In genomic region chr8:119440250-119440951, GRCm38 (mm10) we compare ENCODE assay signal across 8 mouse cellular contexts. TPM values are rescaled to one million over a fixed set of nuclear protein-coding genes. Genes with fewer than 3 reads are reported as not detected.
A peak's percentile ranks its signal among the peaks of the same experiment; 100 is the strongest.
DNase-seq lines count a peak whose midpoint lies in the region; ATAC-seq and TF ChIP-seq lines count a peak whose summit lies in the region.

No protein-coding gene starts in this region.

- peak overlapping the region; percentile 63 for H3K4me2 ChIP-seq in intestine, postnatal 0 days (replicated peaks; ENCODE audit: low read depth)

- peaks cover 12% of the 10 kb centered on the region for H3K79me2 ChIP-seq in liver, adult 2 months (ENCODE audit: control insufficient read depth, insufficient read depth, low read length)

- peak; percentile 78 for TF ChIP-seq CTCF in intestine, postnatal 0 days (IDR thresholded peaks at IDR 0.05; ENCODE audit: low read depth)
- TF ChIP-seq CTCF in liver, adult 2 months (IDR thresholded peaks at IDR 0.05; ENCODE audit: low read depth, low read length): peak; percentile 76

- peak overlapping the region; percentile 11; the same call in 1 of the 2 replicates for H3K9ac ChIP-seq in intestine, postnatal 0 days (ENCODE audit: low read depth, low read length)
- peak overlapping the region; percentile 55 for H3K9ac ChIP-seq in liver, adult 2 months (ENCODE audit: low read depth, low read length)

- no peaks in the 10 kb centered on the region for H3K27me3 ChIP-seq in intestine, postnatal 0 days (replicated peaks; ENCODE audit: control insufficient read depth, insufficient read depth, low read length)
- H3K27me3 ChIP-seq in liver, adult 2 months (ENCODE audit: control insufficient read depth, insufficient read depth, low read length): no peaks in the 10 kb centered on the region

- peak; percentile 67 to 69 for DNase-seq in B cell, adult 2 months
- peak; percentile 65 for DNase-seq in WW6 (ENCODE audit: low read depth, low spot score)
- DNase-seq in embryo, embryonic 11.5 days (ENCODE audit: low read depth, low spot score): peak; percentile 74
- DNase-seq in heart, adult 11 months: peak; percentile 98
- peak; percentile 95 for DNase-seq in liver, adult 2 months (ENCODE audit: extremely low read depth, low read depth, low spot score)
- DNase-seq in natural killer cell, adult 2 months (ENCODE audit: low spot score in 2 of 2): peak; percentile 32 to 53
- DNase-seq in testis, postnatal 14 days (ENCODE audit: low spot score): peak; percentile 62

- peak overlapping the region; percentile 86 for H3K27ac ChIP-seq in intestine, postnatal 0 days (ENCODE audit: low read depth, low read length)
- H3K27ac ChIP-seq in liver, adult 2 months (replicated peaks; ENCODE audit: insufficient read depth, low read depth, low read length): peak overlapping the region; percentile 80

- H3K4me3 ChIP-seq in intestine, postnatal 0 days (ENCODE audit: low read depth, low read length): no peak overlapping the region
- peak overlapping the region; percentile 36 for H3K4me3 ChIP-seq in liver, adult 2 months (ENCODE audit: insufficient read depth, low read depth, low read length)

- no peaks in the 10 kb centered on the region for H3K9me3 ChIP-seq in intestine, postnatal 0 days (ENCODE audit: control insufficient read depth)

- 0 out of 2 replicates have a peak, but pooled peaks have one; percentile 18 for TF ChIP-seq POLR2A in liver, adult 2 months (IDR thresholded peaks at IDR 0.05; ENCODE audit: extremely low read depth, insufficient read depth, low read length)

- H3K36me3 ChIP-seq in intestine, postnatal 0 days (ENCODE audit: control insufficient read depth, insufficient read depth): peaks cover 32% of the 10 kb centered on the region
- H3K36me3 ChIP-seq in liver, adult 2 months (ENCODE audit: control insufficient read depth, insufficient read depth, low read length): peaks cover 47% of the 10 kb centered on the region

- 17% methylated on average over 16 of the region's 16 CpGs for WGBS in intestine, postnatal 0 days
- 6% methylated on average over 16 of the region's 16 CpGs for WGBS in liver, adult 2 months

- ATAC-seq in intestine, postnatal 0 days: peak; percentile 67

- peaks cover 25% of the 10 kb centered on the region for H3K4me1 ChIP-seq in intestine, postnatal 0 days (replicated peaks; ENCODE audit: control insufficient read depth, insufficient read depth, low read length)
- peaks cover 20% of the 10 kb centered on the region for H3K4me1 ChIP-seq in liver, adult 2 months (ENCODE audit: control insufficient read depth, insufficient read depth, low read length)

RNA-seq across cellular contexts. Expression of gene Necab2, which starts 6.1 kb away (rescaled TPM):
- 1.0 and 1.3 TPM in 2 replicates for polyA plus RNA-seq in intestine, postnatal 0 days (2015; fragmentation: Nextera tagmentation; extraction: Ambion mirVana)
- total RNA-seq in liver, adult 2 months (2014; rRNA removed): 0.07 TPM in 1 of 2 replicates, not detected in the other
- polyA plus RNA-seq in liver, adult 2 months (2012; rRNA removed): 0.11 TPM in 1 of 2 replicates, not detected in the other

RNA-seq across cellular contexts. Expression of gene Osgin1, which starts 6.5 kb away (rescaled TPM):
- polyA plus RNA-seq in intestine, postnatal 0 days (2015; fragmentation: Nextera tagmentation; extraction: Ambion mirVana): 17.7 and 19.6 TPM in 2 replicates
- 9.6 and 33.0 TPM in 2 replicates for total RNA-seq in liver, adult 2 months (2014; rRNA removed)
- polyA plus RNA-seq in liver, adult 2 months (2012; rRNA removed): 211 and 649 TPM in 2 replicates

RNA-seq across cellular contexts. Expression of gene Mlycd, which starts 45.7 kb away (rescaled TPM):
- 29.0 and 29.4 TPM in 2 replicates for polyA plus RNA-seq in intestine, postnatal 0 days (2015; fragmentation: Nextera tagmentation; extraction: Ambion mirVana)
- 57.3 and 68.1 TPM in 2 replicates for total RNA-seq in liver, adult 2 months (2014; rRNA removed)
- 112 and 115 TPM in 2 replicates for polyA plus RNA-seq in liver, adult 2 months (2012; rRNA removed)

Comparison
In these comparisons a context has a peak if more than half of its experiments do, and no peak if none do; other contexts are left out.
1. DNase-seq: peak in every context shown above with its lines; median percentile 98 in heart, adult 11 months; 95 in liver, adult 2 months; 74 in embryo, embryonic 11.5 days; 68 in B cell, adult 2 months; 65 in WW6; 62 in testis, postnatal 14 days; 42 in natural killer cell, adult 2 months.
2. RNA of gene Osgin1, which starts 6.5 kb away (polyA plus RNA-seq): 211 to 649 TPM in liver, adult 2 months; 17.7 to 19.6 TPM in intestine, postnatal 0 days; every median in the first group is over 10 times any median in the second.